Mouse (Mus musculus) limb, embryonic 11.5 days (tissue): ENCODE measurements around the gene Fanci. TPM values are rescaled to one million over a fixed set of nuclear protein-coding genes. Genes with fewer than 3 reads are reported as not detected.

Source experiments
- ATAC-seq: fragments of 200-750 bp; cut with Nextera tagmentation; 2 replicates; pipeline ENCODE4 v1.8.0; 2017; ENCODE audit warnings: low read depth; ENCODE audit not compliant: insufficient number of reproducible peaks, low FRiP score, low TSS enrichment
- DNase-seq: peaks from one replicate; pipeline ENCODE4 v3.0.0-alpha.2; 2015; ENCODE audit warnings: low spot score
- H3K27ac ChIP-seq: fragments of 300-500 bp; sonication (generic); replicated peaks from 2 replicates; pipeline ENCODE4 v1.5.1; 2014; ENCODE audit warnings: low read depth, mild to moderate bottlenecking, low read length
- H3K27me3 ChIP-seq: fragments of 300-500 bp; sonication (generic); 2 replicates; pipeline ENCODE4 v1.6.1; 2014; ENCODE audit warnings: mild to moderate bottlenecking, low read length, mixed read lengths; ENCODE audit not compliant: control insufficient read depth, insufficient read depth
- H3K36me3 ChIP-seq: fragments of 300-500 bp; sonication (generic); 2 replicates; pipeline ENCODE4 v1.6.1; 2014; ENCODE audit warnings: mild to moderate bottlenecking, low read length, moderate library complexity, mixed read lengths; ENCODE audit not compliant: control insufficient read depth, insufficient read depth
- H3K4me1 ChIP-seq: fragments of 300-500 bp; sonication (generic); 2 replicates; pipeline ENCODE4 v1.6.1; 2014; ENCODE audit warnings: low read length, mixed read lengths; ENCODE audit not compliant: control insufficient read depth, insufficient read depth
- H3K4me2 ChIP-seq: fragments of 300-500 bp; sonication (generic); 2 replicates; pipeline ENCODE4 v1.6.1; 2014; ENCODE audit warnings: low read depth, mild to moderate bottlenecking, moderate library complexity; ENCODE audit not compliant: severe bottlenecking
- H3K4me3 ChIP-seq: fragments of 300-500 bp; sonication (generic); 2 replicates; pipeline ENCODE4 v1.5.1; 2014; ENCODE audit warnings: low read depth, low read length
- H3K9ac ChIP-seq: fragments of 300-500 bp; sonication (generic); 2 replicates; pipeline ENCODE4 v1.6.1; 2014; ENCODE audit warnings: mild to moderate bottlenecking, low read length
- H3K9me3 ChIP-seq: fragments of 300-500 bp; sonication (generic); 2 replicates; pipeline ENCODE4 v1.6.1; 2016; ENCODE audit warnings: low read length; ENCODE audit not compliant: control insufficient read depth
- WGBS: fragments of 180-500 bp; shearing (Covaris S2); extraction: QIAGEN DNeasy Blood & Tissue Kit; methylation state at CpG from one replicate; pipeline ENCODE4 v1.1.7; 2014; 5-methylcytosine and 5-hydroxymethylcytosine counted together
- polyA plus RNA-seq: library from polyadenylated mRNA; unstranded; fragments of >200 nt; fragmentation: Nextera tagmentation; extraction: Ambion mirVana; gene quantifications from 2 replicates; pipeline ENCODE4 v1.2.1, GENCODE M21; 2014

Fanci gene
- polyA plus RNA-seq, 1 experiment from 2014 or later: 17.7 TPM

GRCm38 (mm10) chr7:79419950-79420349 is 28.2 kb downstream of the Fanci start:
- no peak overlapping the region for H3K9ac ChIP-seq
- H3K27me3 ChIP-seq: no peaks in the 10 kb centered on the region
- no peak overlapping the region for H3K4me2 ChIP-seq
- DNase-seq (no peak), ATAC-seq (no peak)
- no peak overlapping the region for H3K27ac ChIP-seq
- 0 out of 2 replicates have a peak, but pooled peaks cover 1% of the 10 kb centered on the region for H3K4me1 ChIP-seq
- no peak overlapping the region for H3K4me3 ChIP-seq
- no peaks in the 10 kb centered on the region for H3K36me3 ChIP-seq
- no peaks in the 10 kb centered on the region for H3K9me3 ChIP-seq
- WGBS: 94% methylated on average over 7 of the region's 7 CpGs

GRCm38 (mm10) chr7:79422876-79423275 is 31.1 kb downstream of the Fanci start:
- Histone ChIP-seq H3K4me1 (no peaks in the 10 kb centered on the region), H3K36me3 (no peaks in the 10 kb centered on the region), H3K4me2 (no peak overlapping the region), H3K4me3 (no peak overlapping the region), H3K27ac (no peak overlapping the region), H3K9me3 (no peaks in the 10 kb centered on the region), H3K27me3 (no peaks in the 10 kb centered on the region), H3K9ac (no peak overlapping the region)
- ATAC-seq (no peak), DNase-seq (no peak)
- 92% methylated on average over 10 of the region's 10 CpGs for WGBS

- no peaks in the 10 kb centered on the region for H3K27me3 ChIP-seq
- H3K9ac ChIP-seq: no peak overlapping the region
- no peak overlapping the region for H3K4me3 ChIP-seq
- no peak for ATAC-seq
- no peaks in the 10 kb centered on the region for H3K36me3 ChIP-seq
- 86% methylated on average over 10 of the region's 10 CpGs for WGBS
- DNase-seq: no peak
- H3K27ac ChIP-seq: no peak overlapping the region
- no peak overlapping the region for H3K4me2 ChIP-seq
- no peaks in the 10 kb centered on the region for H3K4me1 ChIP-seq
- no peaks in the 10 kb centered on the region for H3K9me3 ChIP-seq
Measured at GRCm38 (mm10) chr7:79425804-79426203, 34.1 kb downstream of the Fanci start.

GRCm38 (mm10) chr7:79428243-79428642 is 36.5 kb downstream of the Fanci start:
- Histone ChIP-seq H3K4me3 (no peak overlapping the region), H3K4me1 (no peaks in the 10 kb centered on the region), H3K27ac (no peak overlapping the region), H3K9me3 (no peaks in the 10 kb centered on the region), H3K36me3 (no peaks in the 10 kb centered on the region), H3K9ac (no peak overlapping the region), H3K4me2 (no peak overlapping the region), H3K27me3 (no peaks in the 10 kb centered on the region)
- 67% methylated on average over 5 of the region's 5 CpGs for WGBS
- no peak for ATAC-seq
- no peak for DNase-seq

GRCm38 (mm10) chr7:79440035-79440434 is 48.3 kb downstream of the Fanci start:
- no peaks in the 10 kb centered on the region for H3K4me1 ChIP-seq
- DNase-seq (no peak), ATAC-seq (no peak)
- no peak overlapping the region for H3K4me2 ChIP-seq
- no peak overlapping the region for H3K9ac ChIP-seq
- no peak overlapping the region for H3K4me3 ChIP-seq
- H3K27ac ChIP-seq: no peak overlapping the region
- H3K9me3 ChIP-seq: peaks cover 3% of the 10 kb centered on the region; the same call in 1 of the 2 replicates
- no peaks in the 10 kb centered on the region for H3K27me3 ChIP-seq
- peaks cover 10% of the 10 kb centered on the region for H3K36me3 ChIP-seq
- WGBS: 79% methylated on average over 2 of the region's 2 CpGs

- H3K27me3 ChIP-seq: no peaks in the 10 kb centered on the region
- no peak overlapping the region for H3K27ac ChIP-seq
- no peak overlapping the region for H3K9ac ChIP-seq
- no peaks in the 10 kb centered on the region for H3K4me1 ChIP-seq
- H3K9me3 ChIP-seq: peaks cover 2% of the 10 kb centered on the region; the same call in 1 of the 2 replicates
- DNase-seq (no peak), ATAC-seq (no peak)
- 93% methylated on average over 2 of the region's 2 CpGs for WGBS
- H3K4me2 ChIP-seq: no peak overlapping the region
- no peak overlapping the region for H3K4me3 ChIP-seq
- H3K36me3 ChIP-seq: peaks cover 21% of the 10 kb centered on the region
Measured at GRCm38 (mm10) chr7:79447048-79447447, 55.3 kb downstream of the Fanci start.

GRCm38 (mm10) chr7:79447486-79447885 is 55.8 kb downstream of the Fanci start:
- no peak overlapping the region for H3K4me3 ChIP-seq
- H3K4me2 ChIP-seq: no peak overlapping the region
- H3K27ac ChIP-seq: no peak overlapping the region
- H3K4me1 ChIP-seq: no peaks in the 10 kb centered on the region
- 96% methylated on average over 3 of the region's 3 CpGs for WGBS
- H3K9me3 ChIP-seq: no peaks in the 10 kb centered on the region
- peaks cover 22% of the 10 kb centered on the region for H3K36me3 ChIP-seq
- H3K9ac ChIP-seq: no peak overlapping the region
- H3K27me3 ChIP-seq: no peaks in the 10 kb centered on the region
- DNase-seq (no peak), ATAC-seq (no peak)

GRCm38 (mm10) chr7:79461721-79462120 is 70.0 kb downstream of the Fanci start:
- Histone ChIP-seq H3K4me1 (peaks cover 11% of the 10 kb centered on the region), H3K4me2 (no peak overlapping the region), H3K27me3 (no peaks in the 10 kb centered on the region), H3K4me3 (no peak overlapping the region), H3K9me3 (no peaks in the 10 kb centered on the region), H3K36me3 (peaks cover 26% of the 10 kb centered on the region), H3K27ac (no peak overlapping the region), H3K9ac (no peak overlapping the region)
- ATAC-seq (no peak), DNase-seq (no peak)
- 96% methylated on average over 10 of the region's 10 CpGs for WGBS

GRCm38 (mm10) chr7:79463376-79464077 is 71.8 kb downstream of the Fanci start:
- 92% methylated on average over 11 of the region's 11 CpGs for WGBS
- Histone ChIP-seq H3K4me1 (peaks cover 11% of the 10 kb centered on the region), H3K4me2 (no peak overlapping the region)

More at GRCm38 (mm10) chr7:79463376-79464077, 71.8 kb downstream of the Fanci start:
- no peaks in the 10 kb centered on the region for H3K9me3 ChIP-seq
- no peak overlapping the region for H3K4me3 ChIP-seq
- H3K36me3 ChIP-seq: peaks cover 21% of the 10 kb centered on the region
- H3K27me3 ChIP-seq: no peaks in the 10 kb centered on the region
- no peak overlapping the region for H3K9ac ChIP-seq
- DNase-seq (no peak), ATAC-seq (no peak)
- no peak overlapping the region for H3K27ac ChIP-seq
